Mouse (Mus musculus): Measurements from ENCODE around the gene Gm10338. TPM values are rescaled to one million over a fixed set of nuclear protein-coding genes. Genes with fewer than 3 reads are reported as not detected.
A peak's percentile ranks its signal among the peaks of the same experiment; 100 is the strongest.
"Not testable (repeated sequence)": the region's sequence is repeated elsewhere in the genome, so short reads cannot be mapped to it uniquely, and the experiment has no call there.

Gm10338 gene
- not detected in 2 replicates for polyA plus RNA-seq (2015; fragmentation: Nextera tagmentation; extraction: Ambion mirVana)

DNA sequence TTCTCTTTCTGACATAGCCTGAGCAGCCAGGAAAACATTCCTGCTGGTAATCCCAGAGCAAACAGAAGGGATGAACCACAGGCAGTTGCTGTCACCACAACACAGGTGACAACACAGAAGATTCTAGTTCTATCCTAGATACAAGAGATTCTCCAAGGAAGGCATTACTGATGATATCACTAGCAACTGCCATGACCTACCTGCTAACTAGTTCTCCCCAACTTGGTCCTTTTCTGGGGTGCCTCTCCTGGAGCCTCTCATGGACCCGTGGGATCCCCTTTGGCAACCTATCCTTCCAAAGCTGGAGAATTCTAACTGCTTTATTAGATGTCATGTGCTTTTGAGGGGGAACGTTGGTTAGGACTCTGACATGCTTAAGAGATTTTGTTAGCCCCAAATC, at the start of gene Gm10338:
TSS of gene Gm10338 (minus strand) at position 101 of the 400 bp plus-strand sequence.
- H3K9ac ChIP-seq (replicated peaks); H3K27ac ChIP-seq (replicated peaks); H3K9me3 ChIP-seq (replicated peaks); ATAC-seq (ENCODE audit: low FRiP score); H3K4me3 ChIP-seq (replicated peaks); H3K4me1 ChIP-seq; H3K27me3 ChIP-seq (replicated peaks); H3K4me2 ChIP-seq; H3K36me3 ChIP-seq: not testable (repeated sequence)
- WGBS, result no CpG with 5 or more reads among the region's 2 CpGs

DNA sequence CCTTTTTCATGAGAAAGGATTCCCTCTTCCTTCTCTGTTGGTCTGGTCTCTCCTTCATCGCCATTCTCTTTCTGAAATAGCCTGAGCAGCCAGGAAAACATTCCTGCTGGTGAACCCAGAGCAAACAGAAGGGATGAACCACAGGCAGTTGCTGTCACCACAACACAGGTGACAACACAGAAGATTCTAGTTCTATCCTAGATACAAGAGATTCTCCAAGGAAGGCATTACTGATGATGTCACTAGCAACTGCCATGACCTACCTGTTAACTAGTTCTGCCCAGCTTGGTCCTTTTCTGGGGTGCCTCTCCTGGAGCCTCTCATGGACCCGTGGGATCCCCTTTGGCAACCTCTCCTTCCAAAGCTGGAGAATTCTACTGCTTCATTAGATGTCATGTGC, 48.5 kb upstream of the Gm10338 start, which contains the start of gene Gm10128:
TSS of gene Gm10128 (minus strand) at position 101 of the 400 bp plus-strand sequence.
- H3K9me3 ChIP-seq (replicated peaks); H3K4me1 ChIP-seq; H3K4me3 ChIP-seq (replicated peaks); H3K4me2 ChIP-seq; H3K27ac ChIP-seq (replicated peaks); H3K27me3 ChIP-seq (replicated peaks); H3K36me3 ChIP-seq; ATAC-seq (ENCODE audit: low FRiP score); H3K9ac ChIP-seq (replicated peaks): not testable (repeated sequence)
- no CpG with 5 or more reads among the region's 2 CpGs for WGBS

DNA sequence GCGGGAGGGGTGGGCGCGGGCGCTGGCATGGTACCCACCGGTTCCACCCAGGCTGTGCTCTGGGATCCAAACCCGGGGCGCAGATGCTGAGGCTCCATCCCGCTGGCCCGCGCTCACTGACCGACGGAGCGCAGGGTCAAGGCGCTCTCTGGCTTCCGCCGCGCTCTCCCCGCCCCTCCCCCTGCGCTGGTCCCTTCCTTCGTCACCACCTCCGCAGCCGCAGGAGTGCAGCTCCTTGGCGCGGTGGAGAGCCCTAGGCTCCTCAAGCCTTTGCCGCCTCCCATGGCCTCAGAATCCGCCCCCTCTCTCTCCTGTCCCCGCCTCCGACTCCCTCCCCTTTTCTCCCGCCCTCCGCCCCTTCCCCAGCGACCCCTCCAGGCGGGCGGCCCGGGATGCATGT, 27.0 kb downstream of the Gm10338 start, which contains the start of gene Gm3558:
TSS of gene Gm3558 (minus strand) at position 185 of the 400 bp plus-strand sequence.
- Histone ChIP-seq H3K4me3 (replicated peaks) (peak within 1 kb of the TSS; percentile 50), H3K9ac (replicated peaks) (peak within 1 kb of the TSS; percentile 52; the same call in 1 of the 2 replicates), H3K4me2 (peak within 1 kb of the TSS; percentile 68)
- H3K4me1 ChIP-seq; H3K27ac ChIP-seq (replicated peaks); H3K27me3 ChIP-seq (replicated peaks); H3K36me3 ChIP-seq; ATAC-seq (ENCODE audit: low FRiP score); H3K9me3 ChIP-seq (replicated peaks): not testable (repeated sequence)
- WGBS, result no CpG with 5 or more reads among the region's 34 CpGs

DNA sequence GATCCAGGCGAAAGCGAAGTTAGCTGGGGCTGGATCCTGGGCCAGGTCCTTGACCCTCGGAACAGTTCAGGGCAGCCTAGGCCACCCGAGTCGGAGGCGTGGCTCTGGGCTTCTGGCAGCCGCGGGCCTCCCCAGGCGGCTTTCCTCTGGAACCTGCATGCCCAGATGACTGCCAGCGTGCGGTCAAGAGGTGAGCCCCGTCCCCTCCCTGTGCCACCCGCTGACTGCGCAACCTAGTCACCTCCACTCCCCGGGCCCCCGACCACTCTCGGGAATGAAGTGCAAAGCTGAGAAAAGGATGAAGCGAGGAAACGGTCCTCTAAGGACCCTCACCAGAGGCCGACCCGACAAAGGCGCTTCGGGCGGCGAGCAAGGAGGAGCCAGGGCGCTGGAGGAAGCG, 27.5 kb downstream of the Gm10338 start:
- peak; percentile 68; the same call in 1 of the 2 replicates for ATAC-seq (ENCODE audit: low FRiP score)
- 0% methylated on average over 21 of the region's 27 CpGs for WGBS
- not testable (repeated sequence) for H3K36me3 ChIP-seq

DNA sequence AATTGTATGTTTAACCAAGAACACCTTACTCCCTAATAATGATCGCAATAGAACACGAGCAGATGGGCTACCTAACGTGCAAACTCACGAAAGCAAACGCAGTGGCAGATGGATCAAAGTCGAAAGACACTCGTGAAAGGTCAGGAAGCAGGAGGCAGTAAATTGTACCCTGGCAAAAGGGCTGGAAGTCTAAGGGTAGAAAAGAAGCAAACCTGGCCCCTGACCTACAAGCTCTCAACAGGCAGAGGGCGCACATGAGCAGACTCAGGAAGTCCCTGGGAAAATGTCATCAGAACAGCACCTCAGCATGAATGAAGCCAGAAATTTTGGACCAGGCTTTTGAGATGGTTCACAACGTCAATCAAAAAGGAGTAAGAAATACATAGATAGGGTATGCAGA, 28.1 kb downstream of the Gm10338 start:
- not testable (repeated sequence) for H3K27ac ChIP-seq (replicated peaks); H3K4me1 ChIP-seq; ATAC-seq (ENCODE audit: low FRiP score); H3K4me2 ChIP-seq; H3K9ac ChIP-seq (replicated peaks); H3K27me3 ChIP-seq (replicated peaks); H3K9me3 ChIP-seq (replicated peaks); H3K4me3 ChIP-seq (replicated peaks); H3K36me3 ChIP-seq
- WGBS, result 2% methylated on average over 7 of the region's 9 CpGs

More for the DNA sequence above, 27.5 kb downstream of the Gm10338 start:
- H3K9ac ChIP-seq (replicated peaks), result peak overlapping the region; percentile 52; the same call in 1 of the 2 replicates
- H3K4me2 ChIP-seq, result peak overlapping the region; percentile 68
- H3K4me1 ChIP-seq; H3K27me3 ChIP-seq (replicated peaks); H3K9me3 ChIP-seq (replicated peaks); H3K27ac ChIP-seq (replicated peaks): not testable (repeated sequence)
- peak overlapping the region; percentile 50 for H3K4me3 ChIP-seq (replicated peaks)

Other genes with a start within 250 kb of the Gm10338 start
- not detected in 2 replicates for gene Gm8374, start 230.5 kb downstream of the Gm10338 start, polyA plus RNA-seq (2015; fragmentation: Nextera tagmentation; extraction: Ambion mirVana)
- gene Gm3755, start 144.7 kb downstream of the Gm10338 start, polyA plus RNA-seq (2015; fragmentation: Nextera tagmentation; extraction: Ambion mirVana), result not detected in 2 replicates
- 15.0 and 15.1 TPM in 2 replicates for gene Gm3752, start 111.8 kb downstream of the Gm10338 start, polyA plus RNA-seq (2015; fragmentation: Nextera tagmentation; extraction: Ambion mirVana)
- gene Gm3558, start 27.0 kb downstream of the Gm10338 start, polyA plus RNA-seq (2015; fragmentation: Nextera tagmentation; extraction: Ambion mirVana), result 6.4 and 7.1 TPM in 2 replicates
- gene Gm10128, start 48.4 kb upstream of the Gm10338 start, polyA plus RNA-seq (2015; fragmentation: Nextera tagmentation; extraction: Ambion mirVana), result not detected in 2 replicates
- not detected in 2 replicates for gene Gm26661, start 196.0 kb upstream of the Gm10338 start, polyA plus RNA-seq (2015; fragmentation: Nextera tagmentation; extraction: Ambion mirVana)
- 6.8 and 14.6 TPM in 2 replicates for gene Flnb, start 222.4 kb upstream of the Gm10338 start, polyA plus RNA-seq (2015; fragmentation: Nextera tagmentation; extraction: Ambion mirVana)